Mouse (Mus musculus): ENCODE measurements around the gene Otud7b. TPM values are rescaled to one million over a fixed set of nuclear protein-coding genes. Genes with fewer than 3 reads are reported as not detected.

Gene Otud7b
- 47.3 and 48.0 TPM in 2 replicates for total RNA-seq (2017)

- peak; percentile 51 for ATAC-seq (ENCODE audit: extremely low read depth, insufficient number of reproducible peaks, low FRiP score, poor library complexity, severe bottlenecking)
Measured at GRCm38 (mm10) chr3:96104261-96105065, at the start of gene Otud7b. Gene Otud7b (plus strand): TSS chr3:96104527.

- ATAC-seq (ENCODE audit: extremely low read depth, insufficient number of reproducible peaks, low FRiP score, poor library complexity, severe bottlenecking), result no peak
Measured at GRCm38 (mm10) chr3:96055294-96055693, 49.0 kb upstream of the Otud7b start.

GRCm38 (mm10) chr3:96056031-96056430 is 48.3 kb upstream of the Otud7b start:
- ATAC-seq (ENCODE audit: extremely low read depth, insufficient number of reproducible peaks, low FRiP score, poor library complexity, severe bottlenecking), result no peak

- ATAC-seq (ENCODE audit: extremely low read depth, insufficient number of reproducible peaks, low FRiP score, poor library complexity, severe bottlenecking), result peak; percentile 74
Measured at GRCm38 (mm10) chr3:96057747-96058204, 46.6 kb upstream of the Otud7b start.

GRCm38 (mm10) chr3:96058231-96058896 is 46.0 kb upstream of the Otud7b start, which contains the start of gene Vps45:
Gene Vps45 (minus strand): TSS chr3:96058466.
- ATAC-seq (ENCODE audit: extremely low read depth, insufficient number of reproducible peaks, low FRiP score, poor library complexity, severe bottlenecking), result no peak; the same call in 1 of the 2 replicates

GRCm38 (mm10) chr3:96060146-96060545 is 44.2 kb upstream of the Otud7b start:
- ATAC-seq (ENCODE audit: extremely low read depth, insufficient number of reproducible peaks, low FRiP score, poor library complexity, severe bottlenecking), result no peak

GRCm38 (mm10) chr3:96063299-96063698 is 41.0 kb upstream of the Otud7b start:
- ATAC-seq (ENCODE audit: extremely low read depth, insufficient number of reproducible peaks, low FRiP score, poor library complexity, severe bottlenecking), result no peak

- ATAC-seq (ENCODE audit: extremely low read depth, insufficient number of reproducible peaks, low FRiP score, poor library complexity, severe bottlenecking), result no peak
Measured at GRCm38 (mm10) chr3:96064217-96064616, 40.1 kb upstream of the Otud7b start.

GRCm38 (mm10) chr3:96065147-96065546 is 39.2 kb upstream of the Otud7b start:
- ATAC-seq (ENCODE audit: extremely low read depth, insufficient number of reproducible peaks, low FRiP score, poor library complexity, severe bottlenecking), result no peak

- ATAC-seq (ENCODE audit: extremely low read depth, insufficient number of reproducible peaks, low FRiP score, poor library complexity, severe bottlenecking), result no peak
Measured at GRCm38 (mm10) chr3:96065754-96066375, 38.5 kb upstream of the Otud7b start.

GRCm38 (mm10) chr3:96066741-96067140 is 37.6 kb upstream of the Otud7b start:
- no peak for ATAC-seq (ENCODE audit: extremely low read depth, insufficient number of reproducible peaks, low FRiP score, poor library complexity, severe bottlenecking)

- no peak for ATAC-seq (ENCODE audit: extremely low read depth, insufficient number of reproducible peaks, low FRiP score, poor library complexity, severe bottlenecking)
Measured at GRCm38 (mm10) chr3:96069046-96069445, 35.3 kb upstream of the Otud7b start.

- no peak for ATAC-seq (ENCODE audit: extremely low read depth, insufficient number of reproducible peaks, low FRiP score, poor library complexity, severe bottlenecking)
Measured at GRCm38 (mm10) chr3:96069542-96069941, 34.8 kb upstream of the Otud7b start.

GRCm38 (mm10) chr3:96070241-96070640 is 34.1 kb upstream of the Otud7b start:
- ATAC-seq (ENCODE audit: extremely low read depth, insufficient number of reproducible peaks, low FRiP score, poor library complexity, severe bottlenecking), result no peak

- no peak for ATAC-seq (ENCODE audit: extremely low read depth, insufficient number of reproducible peaks, low FRiP score, poor library complexity, severe bottlenecking)
Measured at GRCm38 (mm10) chr3:96072921-96073486, 31.3 kb upstream of the Otud7b start.

GRCm38 (mm10) chr3:96078066-96078465 is 26.3 kb upstream of the Otud7b start:
- ATAC-seq (ENCODE audit: extremely low read depth, insufficient number of reproducible peaks, low FRiP score, poor library complexity, severe bottlenecking), result peak; percentile 23; the same call in 1 of the 2 replicates

GRCm38 (mm10) chr3:96078711-96079110 is 25.6 kb upstream of the Otud7b start:
- ATAC-seq (ENCODE audit: extremely low read depth, insufficient number of reproducible peaks, low FRiP score, poor library complexity, severe bottlenecking), result no peak

- peak; percentile 58; the same call in 1 of the 2 replicates for ATAC-seq (ENCODE audit: extremely low read depth, insufficient number of reproducible peaks, low FRiP score, poor library complexity, severe bottlenecking)
Measured at GRCm38 (mm10) chr3:96081006-96081405, 23.3 kb upstream of the Otud7b start.

GRCm38 (mm10) chr3:96081650-96082049 is 22.7 kb upstream of the Otud7b start:
- no peak for ATAC-seq (ENCODE audit: extremely low read depth, insufficient number of reproducible peaks, low FRiP score, poor library complexity, severe bottlenecking)
